Mouse (Mus musculus) heart, adult 18-20 months (tissue): ENCODE results near the gene Robo1. TPM values are rescaled to one million over a fixed set of nuclear protein-coding genes. Genes with fewer than 3 reads are reported as not detected.

Experiments used
- DNase-seq, 2 experiments: peaks; one replicate each; pipeline ENCODE4 v3.0.0; 2021 to 2022; ENCODE audit warnings: mixed read lengths in 1 of 2
- total RNA-seq, 2 experiments: library from RNA; stranded (reverse); gene quantifications; 2 replicates each; pipeline ENCODE4 v1.2.3; 2021

The Robo1 gene
- total RNA-seq, 2 experiments from 2014 or later: 0.79 to 1.6 TPM

- no peak for DNase-seq
Observed at GRCm38 (mm10) chr16:72937183-72937582, 629.1 kb downstream of the Robo1 start.

- DNase-seq: no peak
Observed at GRCm38 (mm10) chr16:72939862-72940261, 631.8 kb downstream of the Robo1 start.

GRCm38 (mm10) chr16:72940786-72941185, 632.7 kb downstream of the Robo1 start:
- DNase-seq: no peak

GRCm38 (mm10) chr16:72944403-72944802, 636.3 kb downstream of the Robo1 start:
- DNase-seq: no peak

GRCm38 (mm10) chr16:72951969-72952368, 643.9 kb downstream of the Robo1 start:
- DNase-seq: no peak

- no peak for DNase-seq
Observed at GRCm38 (mm10) chr16:72959018-72959702, 651.1 kb downstream of the Robo1 start.

- DNase-seq: no peak
Observed at GRCm38 (mm10) chr16:72959823-72960222, 651.7 kb downstream of the Robo1 start.

- DNase-seq: no peak
Observed at GRCm38 (mm10) chr16:72963782-72964181, 655.7 kb downstream of the Robo1 start.

- no peak for DNase-seq
Observed at GRCm38 (mm10) chr16:72967509-72967908, 659.4 kb downstream of the Robo1 start.

GRCm38 (mm10) chr16:72969990-72970389, 661.9 kb downstream of the Robo1 start:
- no peak for DNase-seq

- no peak for DNase-seq
Observed at GRCm38 (mm10) chr16:72973685-72974084, 665.6 kb downstream of the Robo1 start.

- no peak for DNase-seq
Observed at GRCm38 (mm10) chr16:72974681-72975080, 666.6 kb downstream of the Robo1 start.

GRCm38 (mm10) chr16:72976849-72977576, 668.9 kb downstream of the Robo1 start:
- no peak for DNase-seq

GRCm38 (mm10) chr16:72979407-72980219, 671.5 kb downstream of the Robo1 start:
- peak; percentile 42 to 84 for DNase-seq

GRCm38 (mm10) chr16:72990376-72991167, 682.5 kb downstream of the Robo1 start:
- no peak for DNase-seq

GRCm38 (mm10) chr16:72993189-72993588, 685.1 kb downstream of the Robo1 start:
- no peak for DNase-seq

GRCm38 (mm10) chr16:72993594-72993993, 685.5 kb downstream of the Robo1 start:
- DNase-seq: no peak

GRCm38 (mm10) chr16:72995251-72995954, 687.3 kb downstream of the Robo1 start:
- peak; percentile 6 to 61 for DNase-seq

- DNase-seq: no peak
Observed at GRCm38 (mm10) chr16:72995955-72996535, 687.9 kb downstream of the Robo1 start.

- DNase-seq: no peak
Observed at GRCm38 (mm10) chr16:72998677-72999076, 690.6 kb downstream of the Robo1 start.

GRCm38 (mm10) chr16:73002685-73003084, 694.6 kb downstream of the Robo1 start:
- DNase-seq: no peak
